Mouse (Mus musculus): Measurements from ENCODE around the gene Haspin.

The Haspin gene

GRCm38 (mm10) chr11:73146026-73146974 lies 8.2 kb upstream of the Haspin start:
- in situ Hi-C loops (cut with MboI, MseI) = loop anchor here (10.0 kb wide), 1 partner anchor 1561 kb away; no protein-coding TSS in a partner anchor

GRCm38 (mm10) chr11:73144261-73144681 lies 6.2 kb upstream of the Haspin start:
- in situ Hi-C loops (cut with MboI, MseI) = loop anchor here (5.0 to 10.0 kb wide), 2 partner anchors 1233 to 1559 kb away; no protein-coding TSS in a partner anchor

- in situ Hi-C loops (cut with MboI, MseI) = no loop called here
Observed at GRCm38 (mm10) chr11:73137116-73137515, 978 bp downstream of the Haspin start.

GRCm38 (mm10) chr11:73136587-73136986 lies 1.5 kb downstream of the Haspin start:
- in situ Hi-C loops (cut with MboI, MseI) = no loop called here

- in situ Hi-C loops (cut with MboI, MseI) = no loop called here
Observed at GRCm38 (mm10) chr11:73134222-73134621, 3.9 kb downstream of the Haspin start.

GRCm38 (mm10) chr11:73132999-73133398 lies 5.1 kb downstream of the Haspin start:
- in situ Hi-C loops (cut with MboI, MseI) = no loop called here

GRCm38 (mm10) chr11:73131020-73131419 lies 7.1 kb downstream of the Haspin start:
- in situ Hi-C loops (cut with MboI, MseI) = no loop called here

- in situ Hi-C loops (cut with MboI, MseI) = loop anchor here (5.0 kb wide), 1 partner anchor 54 kb away; no protein-coding TSS in a partner anchor
Observed at GRCm38 (mm10) chr11:73126495-73126894, 11.6 kb downstream of the Haspin start.

GRCm38 (mm10) chr11:73111414-73111813 lies 26.7 kb downstream of the Haspin start:
- in situ Hi-C loops (cut with MboI, MseI) = no loop called here

- in situ Hi-C loops (cut with MboI, MseI) = loop anchor here (5.0 kb wide), 2 partner anchors 43 to 98 kb away; no protein-coding TSS in a partner anchor
Observed at GRCm38 (mm10) chr11:73109941-73110340, 28.2 kb downstream of the Haspin start.

- in situ Hi-C loops (cut with MboI, MseI) = loop anchor here (5.0 kb wide), 2 partner anchors 42 to 97 kb away; no protein-coding TSS in a partner anchor
Observed at GRCm38 (mm10) chr11:73108898-73109625, 29.0 kb downstream of the Haspin start.

GRCm38 (mm10) chr11:73108195-73108897 lies 29.7 kb downstream of the Haspin start:
- in situ Hi-C loops (cut with MboI, MseI) = loop anchor here (5.0 kb wide), 2 partner anchors 41 to 96 kb away; no protein-coding TSS in a partner anchor

- in situ Hi-C loops (cut with MboI, MseI) = loop anchor here (5.0 kb wide), 2 partner anchors 40 to 95 kb away; no protein-coding TSS in a partner anchor
Observed at GRCm38 (mm10) chr11:73107358-73107757, 30.7 kb downstream of the Haspin start.

GRCm38 (mm10) chr11:73105246-73105645 lies 32.8 kb downstream of the Haspin start:
- in situ Hi-C loops (cut with MboI, MseI) = loop anchor here (5.0 kb wide), 2 partner anchors 38 to 93 kb away; no protein-coding TSS in a partner anchor

GRCm38 (mm10) chr11:73101308-73101707 lies 36.8 kb downstream of the Haspin start:
- in situ Hi-C loops (cut with MboI, MseI) = no loop called here

- in situ Hi-C loops (cut with MboI, MseI) = no loop called here
Observed at GRCm38 (mm10) chr11:73099976-73100750, 37.9 kb downstream of the Haspin start.

- in situ Hi-C loops (cut with MboI, MseI) = no loop called here
Observed at GRCm38 (mm10) chr11:73098860-73099259, 39.2 kb downstream of the Haspin start.

GRCm38 (mm10) chr11:73094231-73094995 lies 43.7 kb downstream of the Haspin start:
- in situ Hi-C loops (cut with MboI, MseI) = no loop called here

GRCm38 (mm10) chr11:73092877-73093276 lies 45.2 kb downstream of the Haspin start:
- in situ Hi-C loops (cut with MboI, MseI) = no loop called here

- in situ Hi-C loops (cut with MboI, MseI) = no loop called here
Observed at GRCm38 (mm10) chr11:73092057-73092456, 46.0 kb downstream of the Haspin start.

All from T-helper 1 cell (primary cell).